Mouse (Mus musculus) forebrain, embryonic 14.5 days (tissue): ENCODE data around the gene Gpatch2l. TPM values are rescaled to one million over a fixed set of nuclear protein-coding genes. Genes with fewer than 3 reads are reported as not detected.

Experiments
- ATAC-seq: fragments of 200-750 bp; cut with Nextera tagmentation; 2 replicates; pipeline ENCODE4 v1.8.0; 2017; ENCODE audit warnings: mild to moderate bottlenecking, moderate library complexity
- DNase-seq: peaks from one replicate; pipeline ENCODE4 v3.0.0-alpha.2; 2015; ENCODE audit warnings: low spot score
- H3K27ac ChIP-seq: fragments of 300-500 bp; sonication (generic); 2 replicates; pipeline ENCODE4 v1.5.1; 2014; ENCODE audit warnings: low read depth, mild to moderate bottlenecking, control low read depth, low read length, moderate library complexity
- H3K27me3 ChIP-seq: fragments of 300-500 bp; sonication (generic); replicated peaks from 2 replicates; pipeline ENCODE4 v1.6.1; 2014; ENCODE audit warnings: low read length, control low read depth, mixed read lengths; ENCODE audit not compliant: control insufficient read depth, insufficient read depth
- H3K36me3 ChIP-seq: fragments of 300-500 bp; sonication (generic); 2 replicates; pipeline ENCODE4 v1.6.1; 2014; ENCODE audit warnings: low read length, control low read depth; ENCODE audit not compliant: control insufficient read depth, insufficient read depth
- H3K4me1 ChIP-seq: fragments of 300-500 bp; sonication (generic); 2 replicates; pipeline ENCODE4 v1.6.1; 2014; ENCODE audit warnings: antibody characterized with exemption, low read length, control low read depth; ENCODE audit not compliant: control insufficient read depth, insufficient read depth
- H3K4me2 ChIP-seq: fragments of 300-500 bp; sonication (generic); 2 replicates; pipeline ENCODE4 v1.6.1; 2014; ENCODE audit warnings: mild to moderate bottlenecking, control low read depth, low read length
- H3K4me3 ChIP-seq: fragments of 300-500 bp; sonication (generic); 2 replicates; pipeline ENCODE4 v1.5.1; 2014; ENCODE audit warnings: low read depth, low read length, control low read depth
- H3K9ac ChIP-seq: fragments of 300-500 bp; sonication (generic); 2 replicates; pipeline ENCODE4 v1.6.1; 2014; ENCODE audit warnings: mild to moderate bottlenecking, low read length, control low read depth, moderate library complexity
- H3K9me3 ChIP-seq: fragments of 300-500 bp; sonication (generic); replicated peaks from 2 replicates; pipeline ENCODE4 v1.6.1; 2016; ENCODE audit warnings: low read length, control low read depth, mixed read lengths; ENCODE audit not compliant: control insufficient read depth
- WGBS: fragments of 180-500 bp; shearing (Covaris S2); extraction: QIAGEN DNeasy Blood & Tissue Kit; methylation state at CpG from one replicate; pipeline ENCODE4 v1.1.7; 2014; 5-methylcytosine and 5-hydroxymethylcytosine counted together
- polyA plus RNA-seq: library from polyadenylated mRNA; unstranded; fragments of >200 nt; fragmentation: Nextera tagmentation; extraction: Ambion mirVana; gene quantifications from 2 replicates; pipeline ENCODE4 v1.2.1, GENCODE M21; 2014

The Gpatch2l gene
- polyA plus RNA-seq, 1 experiment from 2014 or later: 23.5 TPM

DNA sequence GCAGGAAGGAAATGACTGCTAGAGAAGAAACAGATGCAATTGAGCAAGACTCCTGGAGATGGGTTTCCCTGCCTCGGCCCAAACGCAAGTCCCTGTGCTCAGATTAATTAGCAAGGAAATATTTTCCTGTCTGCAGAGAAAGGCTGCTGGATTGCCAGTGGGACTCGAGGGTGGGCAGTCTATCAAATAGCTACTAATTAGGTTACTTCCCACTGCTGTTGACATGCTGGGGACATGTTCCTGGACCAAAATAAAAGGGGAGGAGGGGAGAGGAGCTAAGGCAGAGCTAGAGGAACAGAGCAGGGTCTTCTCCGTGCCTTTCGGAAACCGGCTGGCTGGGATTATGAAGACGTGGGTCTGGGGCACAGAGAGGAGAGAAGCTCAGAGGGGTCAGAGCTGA is 95.2 kb downstream of the Gpatch2l start:
- ATAC-seq (peak; percentile 29; the same call in 1 of the 2 replicates), DNase-seq (peak; percentile 72)
- Histone ChIP-seq H3K4me3 (no peak overlapping the region), H3K4me2 (no peak overlapping the region), H3K27ac (no peak overlapping the region), H3K27me3 (no peaks in the 10 kb centered on the region), H3K4me1 (0 out of 2 replicates have a peak, but pooled peaks cover 2% of the 10 kb centered on the region), H3K9ac (no peak overlapping the region), H3K9me3 (no peaks in the 10 kb centered on the region), H3K36me3 (no peaks in the 10 kb centered on the region)
- 12% methylated on average over 7 of the region's 7 CpGs for WGBS

Other genes with a start within 250 kb of the Gpatch2l start
- gene Tgfb3, start 162.8 kb upstream of the Gpatch2l start, polyA plus RNA-seq: 4.0 and 5.1 TPM in 2 replicates
- gene Ift43, start 159.3 kb upstream of the Gpatch2l start, polyA plus RNA-seq: 73.7 and 82.0 TPM in 2 replicates
- gene Esrrb, start 119.3 kb downstream of the Gpatch2l start, polyA plus RNA-seq: 0.32 and 0.43 TPM in 2 replicates